Mouse (Mus musculus) brown adipose tissue, adult 24 weeks (tissue): Measurements from ENCODE around the gene Ccdc85c. TPM values are rescaled to one million over a fixed set of nuclear protein-coding genes. Genes with fewer than 3 reads are reported as not detected.

Source experiments
- H3K27ac ChIP-seq: fragments of 200-500 bp; replicated peaks from 2 replicates; pipeline ENCODE4 v1.5.1; 2012; ENCODE audit warnings: low read depth, mild to moderate bottlenecking, low read length
- H3K4me1 ChIP-seq: fragments of 200-500 bp; 2 replicates; pipeline ENCODE4 v1.6.1; 2012; ENCODE audit warnings: low read length, mixed read lengths; ENCODE audit not compliant: control insufficient read depth, insufficient read depth, insufficient read length
- H3K4me3 ChIP-seq: fragments of 200-500 bp; 2 replicates; pipeline ENCODE4 v1.5.1; 2012; ENCODE audit warnings: low read depth, mild to moderate bottlenecking, low read length, moderate library complexity; ENCODE audit not compliant: insufficient read depth
- polyA plus RNA-seq: library from polyadenylated mRNA; stranded (reverse); fragments of >200 nt; gene quantifications from 2 replicates; pipeline ENCODE4 v1.2.4, GENCODE M21; 2012; ENCODE audit not compliant: missing spikeins, insufficient read depth, insufficient read length

The Ccdc85c gene
- polyA plus RNA-seq, 1 experiment: 2.3 TPM

- Histone ChIP-seq H3K4me1 (peaks cover 22% of the 10 kb centered on the region), H3K27ac (no peak overlapping the region), H3K4me3 (no peak overlapping the region)
These were observed 30.4 kb downstream of the Ccdc85c start for GRCm38 (mm10) chr12:108244778-108245177.

GRCm38 (mm10) chr12:108242243-108242745 lies 32.9 kb downstream of the Ccdc85c start:
- Histone ChIP-seq H3K4me3 (no peak overlapping the region), H3K4me1 (peaks cover 19% of the 10 kb centered on the region), H3K27ac (no peak overlapping the region)

GRCm38 (mm10) chr12:108241626-108242025 lies 33.6 kb downstream of the Ccdc85c start:
- H3K4me3 ChIP-seq: no peak overlapping the region
- H3K4me1 ChIP-seq: peaks cover 23% of the 10 kb centered on the region
- H3K27ac ChIP-seq: no peak overlapping the region

- Histone ChIP-seq H3K4me1 (peaks cover 23% of the 10 kb centered on the region), H3K27ac (no peak overlapping the region)
These were observed 34.2 kb downstream of the Ccdc85c start for GRCm38 (mm10) chr12:108240953-108241588.

GRCm38 (mm10) chr12:108240401-108240890 lies 34.8 kb downstream of the Ccdc85c start:
- Histone ChIP-seq H3K27ac (no peak overlapping the region), H3K4me1 (peaks cover 22% of the 10 kb centered on the region), H3K4me3 (no peak overlapping the region)

More at GRCm38 (mm10) chr12:108240953-108241588, 34.2 kb downstream of the Ccdc85c start:
- no peak overlapping the region for H3K4me3 ChIP-seq

GRCm38 (mm10) chr12:108239441-108239840 lies 35.8 kb downstream of the Ccdc85c start:
- no peak overlapping the region for H3K27ac ChIP-seq
- no peak overlapping the region for H3K4me3 ChIP-seq
- H3K4me1 ChIP-seq: peaks cover 21% of the 10 kb centered on the region

GRCm38 (mm10) chr12:108238395-108239035 lies 36.7 kb downstream of the Ccdc85c start:
- Histone ChIP-seq H3K4me1 (peaks cover 20% of the 10 kb centered on the region), H3K27ac (no peak overlapping the region), H3K4me3 (no peak overlapping the region)

- Histone ChIP-seq H3K27ac (no peak overlapping the region), H3K4me1 (peaks cover 20% of the 10 kb centered on the region)
These were observed 37.8 kb downstream of the Ccdc85c start for GRCm38 (mm10) chr12:108237300-108238006.

GRCm38 (mm10) chr12:108235976-108236555 lies 39.2 kb downstream of the Ccdc85c start:
- Histone ChIP-seq H3K27ac (no peak overlapping the region), H3K4me1 (peaks cover 20% of the 10 kb centered on the region), H3K4me3 (no peak overlapping the region)

More at GRCm38 (mm10) chr12:108237300-108238006, 37.8 kb downstream of the Ccdc85c start:
- H3K4me3 ChIP-seq: no peak overlapping the region

- no peak overlapping the region for H3K4me3 ChIP-seq
- peaks cover 20% of the 10 kb centered on the region for H3K4me1 ChIP-seq
- H3K27ac ChIP-seq: no peak overlapping the region
These were observed 40.2 kb downstream of the Ccdc85c start for GRCm38 (mm10) chr12:108234832-108235602.

GRCm38 (mm10) chr12:108233736-108234135 lies 41.5 kb downstream of the Ccdc85c start:
- H3K4me3 ChIP-seq: no peak overlapping the region
- H3K27ac ChIP-seq: no peak overlapping the region
- H3K4me1 ChIP-seq: peaks cover 20% of the 10 kb centered on the region

- Histone ChIP-seq H3K27ac (no peak overlapping the region), H3K4me3 (no peak overlapping the region), H3K4me1 (peaks cover 12% of the 10 kb centered on the region)
These were observed 43.3 kb downstream of the Ccdc85c start for GRCm38 (mm10) chr12:108231901-108232300.

GRCm38 (mm10) chr12:108230821-108231794 lies 44.1 kb downstream of the Ccdc85c start:
- Histone ChIP-seq H3K4me3 (no peak overlapping the region), H3K27ac (no peak overlapping the region), H3K4me1 (peaks cover 9% of the 10 kb centered on the region)
